Mouse (Mus musculus): ENCODE measurements around the gene Prkcb.

The Prkcb gene

DNA sequence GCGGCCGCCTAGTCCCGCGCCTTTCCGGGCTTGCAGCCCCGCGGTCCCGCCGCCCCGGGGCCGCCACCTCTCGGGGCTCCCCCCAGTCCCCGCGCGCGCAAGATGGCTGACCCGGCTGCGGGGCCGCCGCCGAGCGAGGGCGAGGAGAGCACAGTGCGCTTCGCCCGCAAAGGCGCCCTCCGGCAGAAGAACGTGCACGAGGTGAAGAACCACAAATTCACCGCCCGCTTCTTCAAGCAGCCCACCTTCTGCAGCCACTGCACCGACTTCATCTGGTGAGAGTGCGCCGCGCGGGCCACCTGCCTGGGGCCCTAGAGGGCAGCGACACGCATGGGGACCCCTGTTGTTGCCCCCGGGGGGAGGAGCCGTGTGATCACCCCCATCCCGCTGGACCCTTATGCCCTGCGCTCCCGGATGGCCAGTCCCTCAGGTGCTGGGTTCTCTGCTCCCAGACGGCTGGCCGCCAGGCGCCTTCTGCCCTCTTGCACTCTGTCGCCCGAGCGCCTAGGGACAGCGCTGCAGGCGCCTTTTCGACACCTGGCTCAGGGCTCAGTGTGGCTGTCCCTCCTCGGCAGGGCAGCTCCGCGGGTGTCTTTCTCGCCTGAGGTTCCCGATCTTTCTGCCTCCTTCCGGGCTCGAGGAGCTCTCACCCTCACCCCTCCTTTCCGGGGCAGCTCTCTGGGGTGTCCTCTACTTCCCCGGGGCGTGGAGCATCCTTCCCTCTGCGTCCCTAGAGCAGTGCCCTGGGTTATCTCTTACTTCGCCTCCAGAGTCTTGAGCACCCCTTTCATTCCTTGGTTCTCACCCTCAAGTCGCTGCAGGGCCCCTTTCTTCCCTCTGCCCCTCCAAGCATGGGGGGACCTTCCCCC lies 926 bp downstream of the Prkcb start:
- no peak for DNase-seq (ENCODE audit: low read depth, low spot score)

DNA sequence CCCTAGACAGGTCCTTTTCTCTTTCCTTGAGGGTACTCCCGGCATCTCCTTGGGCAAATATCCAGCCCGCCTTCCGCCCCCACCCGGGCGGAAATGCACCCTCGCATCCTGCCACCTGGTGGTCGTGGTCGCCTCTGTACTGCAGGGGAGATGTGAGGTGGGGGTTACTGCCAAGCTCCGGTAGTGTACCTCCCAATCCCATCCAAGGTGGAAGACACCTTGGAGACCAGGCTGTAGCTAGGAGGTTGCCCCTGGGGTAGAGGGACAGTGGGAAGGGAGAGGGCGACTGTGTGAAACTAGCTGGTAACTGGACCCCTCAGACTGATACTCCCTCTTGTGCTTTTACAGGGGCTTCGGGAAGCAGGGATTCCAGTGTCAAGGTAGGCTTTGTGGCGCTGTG lies 1.6 kb downstream of the Prkcb start:
- DNase-seq (ENCODE audit: low read depth, low spot score) = no peak

DNA sequence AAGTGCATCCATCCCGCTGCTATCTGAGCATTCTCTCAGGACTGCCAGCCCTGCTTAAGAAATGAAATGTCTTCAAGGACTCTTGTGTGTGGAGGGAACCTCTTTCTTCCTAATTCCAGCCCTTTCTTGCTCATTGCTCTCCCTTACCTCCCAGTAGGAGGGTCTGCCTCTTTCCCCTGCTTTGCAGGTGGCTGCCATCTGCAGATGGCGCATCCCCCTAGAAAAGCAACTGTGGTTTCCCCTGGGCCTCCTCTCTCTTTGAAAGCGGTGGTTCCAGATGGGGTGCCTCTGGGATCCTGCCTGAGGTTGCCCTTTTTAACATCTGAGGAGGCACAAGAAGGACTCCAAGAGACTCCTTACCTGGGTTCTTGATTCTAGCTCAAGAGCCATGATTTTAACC lies 2.2 kb downstream of the Prkcb start:
- no peak for DNase-seq (ENCODE audit: low read depth, low spot score)

DNA sequence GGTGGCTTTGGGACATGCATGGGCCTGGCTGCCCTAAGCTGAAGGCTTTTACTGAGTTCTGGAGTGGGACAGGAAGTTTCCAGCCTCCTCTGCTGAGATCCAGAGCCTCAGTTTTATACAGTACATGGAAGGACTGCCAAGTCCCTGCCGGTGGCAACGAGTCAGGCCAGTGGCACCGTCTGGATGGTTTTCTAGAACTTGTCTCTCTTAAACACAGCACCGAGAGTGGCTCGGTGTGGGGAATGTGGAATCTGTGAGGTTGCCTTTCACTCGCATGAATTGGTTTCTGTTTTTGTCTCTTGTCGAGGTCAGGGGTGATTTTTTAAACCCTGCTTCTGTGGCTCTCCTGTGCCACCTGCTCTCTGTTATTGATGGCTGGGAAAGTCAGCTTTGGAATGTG lies 3.6 kb downstream of the Prkcb start:
- DNase-seq (ENCODE audit: low read depth, low spot score) = no peak

DNA sequence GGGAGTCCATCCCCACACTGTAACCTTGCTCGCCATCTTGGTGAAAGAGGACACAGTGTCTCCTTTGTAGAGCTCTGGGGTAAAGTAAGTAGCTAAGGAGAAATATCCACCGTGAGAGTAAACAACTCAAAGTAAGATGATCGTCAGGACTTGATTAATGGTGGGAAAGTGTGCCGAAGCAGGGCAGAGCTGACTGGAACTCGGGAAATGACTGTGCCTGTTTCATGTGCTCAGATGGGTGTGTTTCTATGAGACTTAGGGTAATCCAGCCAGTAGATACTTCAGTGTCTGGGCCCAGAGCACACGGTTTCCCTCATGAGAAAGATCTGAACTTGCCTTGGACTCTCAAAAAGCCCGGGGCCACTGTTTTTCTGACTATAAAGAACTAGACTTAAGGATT lies 5.6 kb downstream of the Prkcb start:
- no peak for DNase-seq (ENCODE audit: low read depth, low spot score)

DNA sequence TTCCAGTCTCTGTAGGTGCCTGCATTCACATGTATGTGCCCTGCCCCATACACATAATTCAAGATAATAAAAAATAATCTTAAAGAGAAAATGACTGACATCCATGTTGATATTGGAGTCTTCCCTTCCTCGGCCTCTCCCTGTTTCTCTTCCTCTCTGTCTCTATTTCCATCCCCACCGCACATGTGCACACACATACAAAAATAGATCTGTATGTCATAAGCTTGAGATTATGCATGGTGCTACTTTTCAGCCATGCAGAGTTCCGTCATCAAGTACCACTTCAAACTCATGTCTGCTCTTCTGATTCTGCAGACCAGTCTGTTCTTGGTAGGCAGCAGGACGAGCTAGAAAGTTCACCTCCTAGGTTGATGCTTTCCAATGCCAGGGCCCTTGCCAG lies 6.8 kb downstream of the Prkcb start:
- DNase-seq (ENCODE audit: low read depth, low spot score) = no peak

DNA sequence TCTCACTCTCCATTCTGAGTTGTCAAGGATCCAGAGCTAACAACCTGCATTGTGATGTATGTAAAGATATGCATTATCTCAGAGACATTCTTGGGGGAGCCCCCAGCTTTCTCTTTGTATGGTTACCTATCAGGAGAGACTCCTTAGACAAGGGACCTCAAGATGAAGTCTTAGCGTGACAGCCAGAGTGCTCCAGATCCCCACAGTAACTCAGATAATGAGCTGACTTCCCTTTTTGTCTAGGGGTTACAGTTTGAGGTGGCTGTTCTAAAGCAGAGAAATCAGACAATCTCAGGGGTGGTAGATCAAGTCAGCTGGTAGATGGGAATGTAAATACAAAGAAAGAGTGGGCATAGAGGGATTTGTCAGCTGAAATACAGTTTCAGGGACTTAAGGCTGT lies 7.8 kb downstream of the Prkcb start:
- no peak for DNase-seq (ENCODE audit: low read depth, low spot score)

DNA sequence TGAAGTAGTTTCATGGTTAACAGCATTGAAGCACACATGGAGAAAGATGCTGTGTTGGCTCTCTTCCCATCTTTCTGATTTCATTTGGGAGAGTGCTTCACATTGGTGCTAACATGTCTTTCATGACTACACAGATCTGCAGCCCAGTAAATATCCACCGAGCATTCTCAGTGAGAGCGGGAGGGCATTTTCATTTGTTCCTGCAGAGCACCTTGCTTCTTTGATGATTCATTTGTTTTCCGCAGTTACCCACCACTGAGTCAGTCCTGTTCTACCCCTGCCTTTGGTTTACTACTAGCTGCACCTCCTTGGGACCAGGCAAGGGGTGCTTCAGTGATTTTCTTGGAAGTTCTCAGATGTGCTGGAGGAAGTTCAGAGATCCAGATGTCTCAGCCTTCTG lies 8.3 kb downstream of the Prkcb start:
- no peak for DNase-seq (ENCODE audit: low read depth, low spot score)

DNA sequence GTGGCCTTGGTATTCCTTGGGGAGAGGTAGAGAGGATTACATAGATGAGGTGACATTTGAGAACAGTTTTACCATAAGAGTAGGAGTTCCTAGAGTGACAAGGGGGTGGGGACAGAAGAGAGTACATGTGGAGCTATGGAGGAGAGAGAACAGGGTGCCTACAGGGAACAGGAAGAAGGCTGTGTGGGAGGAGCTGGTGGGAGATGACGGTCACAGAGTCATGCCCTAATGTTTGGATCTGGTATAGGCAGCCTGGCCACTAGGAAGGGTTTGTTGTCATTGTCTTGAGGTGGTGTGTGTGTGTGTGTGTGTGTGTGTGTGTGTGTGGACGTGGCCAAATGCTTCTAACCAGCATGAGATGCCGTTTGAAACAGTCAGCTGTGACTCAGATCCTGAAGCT lies 9.1 kb downstream of the Prkcb start:
- DNase-seq (ENCODE audit: low read depth, low spot score) = no peak

DNA sequence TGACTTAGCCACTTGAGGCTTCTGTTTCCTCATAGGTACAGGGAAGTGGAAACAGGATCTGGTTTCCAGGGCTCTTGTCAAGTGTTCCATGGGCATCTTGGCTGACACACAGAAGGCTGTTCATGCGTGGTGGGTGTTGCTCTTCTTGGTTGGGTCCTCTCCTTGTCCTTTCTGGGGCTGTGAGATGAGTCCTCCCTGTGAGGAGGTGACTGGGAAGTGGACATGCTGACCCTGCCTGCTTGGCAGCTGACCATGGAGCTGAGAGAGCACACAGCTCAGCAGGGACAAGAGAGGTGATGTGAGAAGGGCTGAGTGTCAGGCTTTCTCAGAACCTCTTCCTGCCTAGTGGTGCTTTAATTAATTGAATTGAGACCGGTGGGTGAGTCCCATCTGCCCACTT lies 10.2 kb downstream of the Prkcb start:
- no peak for DNase-seq (ENCODE audit: low read depth, low spot score)

DNA sequence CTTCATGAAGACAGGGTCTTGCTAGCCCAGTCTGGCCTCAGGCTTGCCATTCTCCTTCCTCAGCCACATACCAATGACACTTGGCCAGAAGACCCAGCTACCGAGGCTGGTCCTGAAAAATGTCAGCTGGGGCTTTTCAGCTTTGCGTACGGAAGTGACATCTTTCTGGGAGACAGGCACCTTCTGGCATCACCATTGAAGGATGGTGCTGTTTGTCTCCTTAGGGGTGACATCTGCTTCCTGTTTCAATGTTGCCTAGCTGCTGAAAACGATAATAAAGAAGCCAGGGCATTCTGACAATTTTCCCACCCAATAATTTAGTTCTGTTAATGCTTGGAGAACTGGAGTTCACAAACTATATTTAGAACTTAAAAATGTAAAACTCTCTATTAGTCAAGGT lies 12.0 kb downstream of the Prkcb start:
- no peak for DNase-seq (ENCODE audit: low read depth, low spot score)

DNA sequence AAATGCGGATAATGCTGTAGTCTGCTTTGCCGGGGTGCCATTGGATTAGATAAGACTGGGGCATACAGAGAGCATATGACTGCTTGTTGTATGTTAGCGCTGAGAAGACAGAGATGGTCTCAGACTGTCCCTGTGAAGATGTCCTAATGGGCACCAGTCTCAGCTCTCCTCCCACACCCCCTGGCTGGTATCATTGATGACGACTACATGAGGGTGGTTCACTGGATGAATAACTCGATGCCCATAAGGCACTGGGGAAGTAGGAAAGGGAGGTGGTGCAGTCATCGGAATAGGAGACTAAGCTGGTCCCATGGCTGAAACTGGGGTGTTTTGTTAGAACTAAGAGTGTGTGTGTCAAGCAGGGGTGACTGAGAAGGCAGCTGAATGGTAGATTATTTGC lies 14.0 kb downstream of the Prkcb start:
- no peak for DNase-seq (ENCODE audit: low read depth, low spot score)

DNA sequence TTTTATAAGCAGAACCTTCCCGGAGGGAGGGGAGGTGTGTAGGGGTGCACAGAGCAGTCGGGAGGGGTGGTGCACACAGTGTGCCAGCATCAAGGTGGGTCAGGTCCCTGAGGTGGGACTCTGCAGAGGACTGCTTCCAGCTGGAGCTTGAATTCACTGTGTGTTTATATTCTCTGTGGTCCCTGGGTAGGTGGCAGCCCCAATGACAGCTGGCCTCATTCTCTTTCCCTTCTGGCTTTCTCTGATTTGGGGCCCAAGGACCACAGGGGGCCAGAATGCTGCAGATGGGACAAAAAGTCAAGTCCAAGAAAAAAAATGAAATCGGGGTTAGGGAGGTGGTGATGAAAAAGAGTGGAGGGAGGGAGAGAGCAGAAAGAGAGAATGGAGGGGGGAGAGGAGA lies 15.4 kb downstream of the Prkcb start:
- no peak for DNase-seq (ENCODE audit: low read depth, low spot score)

DNA sequence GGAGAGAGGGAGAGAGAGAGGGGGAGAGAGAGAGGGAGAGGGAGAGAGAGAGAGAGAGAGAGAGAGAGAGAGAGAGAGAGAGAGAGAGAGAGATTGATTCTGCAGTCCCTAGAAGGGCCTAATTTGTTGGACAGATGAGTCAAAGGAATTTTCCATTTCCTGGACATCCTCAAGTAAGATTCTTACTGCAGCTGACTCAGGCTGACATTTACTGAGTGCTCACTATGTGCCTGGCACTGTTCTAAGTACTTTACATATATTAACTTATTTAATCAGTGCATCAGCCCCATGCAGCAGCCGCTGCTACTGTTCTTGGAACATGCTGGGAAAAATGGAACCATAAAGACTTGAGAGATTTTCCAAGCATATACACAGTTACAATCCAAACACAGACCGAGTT lies 16.0 kb downstream of the Prkcb start:
- DNase-seq (ENCODE audit: low read depth, low spot score) = no peak

DNA sequence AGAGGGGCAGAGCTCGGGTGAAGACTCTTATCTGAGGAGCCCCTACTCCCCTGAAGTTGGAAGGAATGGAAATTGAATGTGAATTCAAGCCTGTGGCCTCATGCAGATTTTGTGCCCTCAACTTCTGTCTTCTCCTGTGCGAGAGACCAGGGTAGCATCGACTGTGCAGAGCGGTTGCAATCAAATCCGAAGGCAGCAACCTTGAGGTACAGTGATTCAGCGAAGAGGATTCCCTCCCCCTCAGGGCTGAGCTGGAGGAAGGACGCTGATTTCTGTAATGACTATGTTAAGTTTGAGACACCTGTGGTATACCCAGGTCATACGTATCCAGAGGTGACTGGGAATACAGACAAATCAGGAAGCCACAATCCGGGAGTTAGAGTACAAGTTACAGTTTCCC lies 18.7 kb downstream of the Prkcb start:
- DNase-seq (ENCODE audit: low read depth, low spot score) = no peak

DNA sequence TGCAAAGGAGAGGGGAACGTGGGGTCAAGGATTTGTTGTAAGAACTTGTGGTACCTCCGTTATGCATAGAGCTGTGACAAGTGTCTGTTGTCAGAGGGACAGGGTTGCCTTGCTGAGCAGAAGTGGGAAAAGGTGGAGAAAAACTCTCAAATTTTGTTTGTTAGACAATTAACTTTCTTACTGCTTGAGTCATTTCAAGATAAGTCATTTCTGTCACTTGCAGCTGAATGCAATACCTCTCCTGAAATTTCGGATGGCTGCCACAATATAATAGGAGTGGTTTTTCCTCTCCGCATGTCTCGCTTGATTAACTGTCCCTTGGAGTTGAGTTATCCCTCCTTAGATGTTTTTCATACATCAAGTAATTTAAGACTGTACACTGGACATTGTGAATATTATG lies 20.1 kb downstream of the Prkcb start:
- DNase-seq (ENCODE audit: low read depth, low spot score) = no peak

DNA sequence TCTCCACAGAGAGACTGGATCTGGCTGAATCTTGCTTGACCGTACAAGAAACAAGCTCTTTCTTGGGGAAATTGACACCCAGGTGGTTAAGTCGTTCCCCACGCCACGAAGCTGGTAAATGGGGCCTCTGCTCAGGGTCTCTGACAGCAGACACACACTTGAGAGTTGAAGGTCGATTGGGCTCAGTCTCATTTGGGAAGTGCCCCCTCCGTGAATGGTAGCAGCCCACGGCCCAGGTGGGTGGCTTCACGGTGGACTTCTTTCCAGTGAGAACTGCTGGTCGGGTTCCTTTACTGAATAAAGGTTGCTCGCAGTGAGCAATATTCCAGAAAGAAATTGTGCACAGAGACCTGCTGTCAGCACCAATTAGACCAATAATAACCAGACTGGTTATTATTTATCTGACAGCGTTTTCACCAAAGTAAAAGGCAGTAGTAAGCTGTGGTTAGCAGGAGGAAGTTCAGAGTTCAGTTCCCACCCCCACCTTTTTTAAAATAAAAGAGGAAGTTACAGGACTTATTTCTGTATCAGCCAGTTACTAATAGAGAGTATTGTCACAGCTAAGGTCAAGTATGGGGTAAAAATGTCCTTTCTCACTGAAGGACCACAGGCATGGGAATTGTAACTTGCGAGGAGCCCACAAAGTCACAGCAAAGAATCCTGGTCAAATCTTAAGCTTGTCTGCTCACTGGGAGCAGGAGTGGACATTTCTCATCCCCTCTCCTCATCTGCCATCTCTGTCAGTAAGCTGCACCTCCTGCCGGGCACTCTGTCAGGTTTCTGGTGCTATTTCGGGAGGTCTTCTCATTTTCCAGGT lies 21.6 kb downstream of the Prkcb start:
- no peak for DNase-seq (ENCODE audit: low read depth, low spot score)

DNA sequence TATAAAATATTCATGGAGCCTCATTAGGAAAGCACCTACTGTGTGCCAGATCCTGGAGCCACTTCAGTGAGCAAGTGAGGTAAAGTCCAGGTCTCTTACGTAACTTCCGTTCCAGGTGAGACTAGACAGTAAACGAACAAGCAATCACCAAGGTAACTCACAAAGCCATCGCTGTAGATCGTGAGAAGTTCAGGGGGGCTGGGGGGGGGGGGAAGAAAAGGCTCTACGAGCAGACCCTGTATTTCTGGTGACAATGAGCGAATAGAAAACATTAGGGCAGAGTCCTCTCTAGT lies 22.1 kb downstream of the Prkcb start:
- no peak for DNase-seq (ENCODE audit: low read depth, low spot score)

DNA sequence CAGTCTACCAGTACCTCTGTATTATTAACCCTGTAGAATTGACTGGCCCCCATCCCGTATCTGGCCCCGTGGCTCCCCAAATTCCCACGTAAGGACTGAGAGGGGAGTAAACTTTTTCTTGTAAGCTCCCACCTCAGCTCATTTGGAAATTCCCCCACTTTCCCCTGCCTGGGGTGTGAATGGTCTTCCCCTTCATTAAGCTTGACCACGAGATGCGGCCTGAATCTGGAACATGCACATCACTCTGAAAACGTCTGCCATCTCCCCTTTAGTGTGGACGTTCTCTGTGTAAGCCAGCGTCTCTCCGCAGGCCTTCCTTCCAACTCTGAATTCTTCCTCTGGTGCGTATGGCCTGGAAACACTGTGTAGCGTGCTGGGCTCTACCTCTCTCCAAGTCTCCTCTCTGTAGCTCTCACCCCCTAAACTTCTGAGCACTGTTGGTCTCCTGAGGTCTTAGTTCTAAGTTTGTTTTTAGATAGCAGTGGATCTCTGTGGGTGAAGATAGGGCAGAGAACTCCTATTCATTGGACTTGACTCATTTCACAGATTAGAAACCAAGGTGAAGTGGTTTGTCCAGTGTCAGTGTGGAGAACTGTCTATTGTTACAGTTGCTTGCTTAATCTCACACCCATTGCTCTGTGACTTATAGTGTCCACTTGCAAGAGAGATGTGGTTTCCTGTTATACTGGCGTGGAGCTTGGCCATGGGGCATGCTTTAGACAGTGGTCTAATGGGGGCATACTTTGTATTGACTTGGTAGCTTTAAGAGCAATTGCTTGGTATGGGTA lies 25.3 kb downstream of the Prkcb start:
- DNase-seq (ENCODE audit: low read depth, low spot score) = no peak

DNA sequence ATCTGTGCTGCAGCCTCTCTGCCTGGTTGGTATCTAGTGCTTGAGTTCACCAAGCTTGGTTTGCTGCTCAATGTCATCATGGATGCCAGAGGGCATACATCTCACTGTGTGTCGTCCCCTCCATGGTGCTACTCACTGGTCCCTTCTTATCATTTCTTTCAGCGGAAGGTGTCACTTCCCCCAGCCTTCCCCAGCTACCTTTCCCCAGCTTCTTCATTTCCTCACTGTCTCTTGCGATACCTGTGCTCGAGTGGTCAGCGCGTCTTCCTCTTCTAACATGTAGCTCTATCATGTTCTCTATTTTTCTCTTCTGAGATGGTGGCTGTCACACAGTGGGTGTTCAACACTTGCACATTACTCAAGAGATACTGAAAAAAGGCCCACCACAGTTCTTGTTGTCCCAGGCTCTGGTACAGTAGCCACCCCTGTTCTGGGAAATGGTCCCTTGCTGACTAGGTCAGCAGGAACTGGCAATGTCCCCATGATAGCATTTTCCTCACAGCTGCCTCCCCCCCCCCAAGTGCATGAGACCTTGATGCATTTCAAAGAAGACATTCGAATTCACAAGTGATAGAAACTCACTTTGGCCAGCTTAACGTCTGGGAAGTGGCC lies 27.3 kb downstream of the Prkcb start:
- DNase-seq (ENCODE audit: low read depth, low spot score) = no peak

DNA sequence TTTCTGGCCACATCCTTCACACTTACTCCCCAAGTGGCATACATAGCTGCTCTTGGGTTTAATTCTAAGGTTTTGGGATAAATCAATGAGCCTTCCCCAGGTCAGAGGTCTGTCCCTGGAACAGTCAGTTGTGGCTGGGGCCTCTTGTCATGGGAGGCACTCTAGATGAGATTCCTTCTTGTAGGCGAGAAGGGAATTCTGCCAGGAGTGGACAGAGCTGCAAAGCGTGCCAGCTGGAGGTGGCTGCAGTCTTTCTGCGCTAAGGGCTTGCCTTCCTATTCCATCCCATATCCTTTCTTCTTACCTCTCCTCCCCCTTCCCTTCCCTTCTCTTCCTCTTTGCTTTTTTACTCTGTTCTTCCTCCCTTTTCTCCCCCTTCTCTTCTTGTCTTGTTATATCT lies 28.1 kb downstream of the Prkcb start:
- no peak for DNase-seq (ENCODE audit: low read depth, low spot score)

DNA sequence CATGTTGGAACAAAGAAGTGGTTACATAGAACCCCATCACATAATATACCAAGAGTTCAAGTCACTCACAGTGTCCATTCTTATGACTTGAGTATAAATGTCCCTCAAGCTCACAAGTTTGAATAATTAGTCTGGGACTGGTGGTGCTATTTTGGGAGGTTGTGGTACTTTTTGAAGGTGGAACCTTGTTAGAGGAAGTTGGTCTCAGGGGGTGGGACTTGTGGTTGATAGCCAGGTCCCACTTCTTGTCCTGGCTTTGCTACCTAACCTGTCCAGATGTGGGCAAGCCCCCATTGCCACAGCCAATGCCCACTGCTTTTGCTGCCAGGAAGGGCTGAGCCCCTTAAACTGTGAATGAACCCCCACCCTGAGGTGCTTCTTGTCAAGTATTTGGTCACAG lies 28.9 kb downstream of the Prkcb start:
- no peak for DNase-seq (ENCODE audit: low read depth, low spot score)

All from embryo, embryonic 11.5 days (tissue).